Mouse (Mus musculus) G1E (cell line): ENCODE data around the gene Rab36.

Experiments
- CTCF ChIP-seq: IDR thresholded peaks from 2 replicates; pipeline ENCODE4 v1.5.1; 2012; ENCODE audit warnings: low read depth, low read length, inconsistent platforms, mixed read lengths
- POLR2AphosphoS5 ChIP-seq: IDR thresholded peaks from 2 replicates; pipeline ENCODE4 v1.6.1; 2012; ENCODE audit warnings: low read depth, low read length, inconsistent platforms; ENCODE audit not compliant: insufficient replicate concordance
- TAL1 ChIP-seq: conservative IDR thresholded peaks from 2 replicates; pipeline ENCODE4 v1.6.1; 2012; ENCODE audit warnings: low read depth, low read length, inconsistent platforms, mixed read lengths

DNA sequence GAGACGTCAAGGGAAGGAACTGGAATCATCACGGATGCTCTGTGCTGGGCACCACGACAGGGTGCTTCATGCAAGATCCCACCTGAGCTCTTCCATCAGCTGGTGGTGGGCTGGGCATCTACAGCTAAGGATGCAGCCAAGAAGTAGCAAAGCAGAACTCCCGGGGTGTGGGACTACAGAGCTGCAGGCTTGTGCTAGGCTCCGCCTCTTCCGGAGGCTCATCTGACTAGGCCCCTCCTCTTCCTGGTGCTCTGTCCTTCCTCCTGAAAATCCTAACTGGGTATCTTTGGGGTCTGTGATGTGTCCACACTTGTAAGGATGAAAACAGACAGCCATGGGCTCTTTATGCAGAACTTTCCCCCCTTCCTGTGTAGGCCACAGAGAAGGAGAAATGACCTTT, 28.8 kb downstream of the Rab36 start:
- TF ChIP-seq CTCF: no peak
- no peak for TF ChIP-seq TAL1
- TF ChIP-seq POLR2AphosphoS5: no peak
